9 mouse cellular contexts compared by ENCODE assay signal in the genomic region with DNA sequence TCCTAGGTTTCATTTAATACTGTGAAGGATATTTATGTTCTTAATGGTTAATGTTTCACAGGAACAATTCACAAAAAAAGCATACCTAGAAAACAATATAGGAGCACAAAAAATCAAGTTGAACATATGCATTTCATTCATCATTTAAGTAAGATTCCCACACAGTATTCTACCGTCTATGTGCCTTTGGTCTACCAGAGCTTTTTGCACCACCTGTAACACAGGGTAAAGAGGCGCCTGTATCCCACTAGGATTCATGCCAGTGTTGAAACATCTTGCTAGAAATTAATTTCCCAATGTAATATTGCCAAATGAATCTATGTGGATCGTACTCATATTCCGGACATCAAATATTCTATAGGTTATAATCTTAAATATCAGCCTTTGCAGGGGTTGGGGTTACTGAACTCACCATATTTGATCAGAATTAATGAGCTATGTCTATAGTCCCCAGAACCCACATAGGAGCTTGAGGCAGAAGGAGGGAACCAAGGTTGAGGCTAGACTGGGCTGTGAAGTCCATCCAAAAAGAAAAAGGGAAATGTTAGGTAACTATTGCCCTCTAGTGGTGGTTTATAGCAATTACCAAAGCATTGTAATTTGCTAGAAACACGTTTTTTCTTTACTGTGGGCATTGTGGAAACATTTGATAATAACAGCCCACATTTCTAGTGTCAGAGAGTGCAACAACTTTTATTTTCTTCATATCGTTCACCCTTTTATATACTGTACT.
DNase-seq lines count a peak whose midpoint lies in the region; ATAC-seq lines count a peak whose summit lies in the region.
"Had no signal": no experiment of that assay in that cellular context is flagged by ENCODE, and none has a peak within 500 bp of the region (broad histone marks: within the 10 kb centered on the region; RNA-seq: fewer than 3 reads in every experiment).

No protein-coding gene starts in this region.

- ATAC-seq in intestine, embryonic 14.5 days (replicated peaks; ENCODE audit: low FRiP score, low TSS enrichment, low read depth), result 0 out of 2 replicates have a peak, but pooled peaks have one; percentile 53
- no peak for ATAC-seq in intestine, embryonic 16.5 days
- peak; percentile 71; the same call in 1 of the 2 replicates for ATAC-seq in granulocyte monocyte progenitor cell, adult 5-6 weeks (replicated peaks; ENCODE audit: poor library complexity, severe bottlenecking)

- no peaks in the 10 kb centered on the region for H3K27me3 ChIP-seq in intestine, embryonic 14.5 days (replicated peaks; ENCODE audit: control insufficient read depth, insufficient read depth, low read length)
- H3K27me3 ChIP-seq in intestine, embryonic 16.5 days (replicated peaks; ENCODE audit: control insufficient read depth, insufficient read depth, low read length), result no peaks in the 10 kb centered on the region
- H3K27me3 ChIP-seq: liver, embryonic 13.5 days had no signal

- no peak overlapping the region for H3K4me3 ChIP-seq in intestine, embryonic 14.5 days (ENCODE audit: low read depth, low read length)
- H3K4me3 ChIP-seq in intestine, embryonic 16.5 days (ENCODE audit: low read length), result no peak overlapping the region
- H3K4me3 ChIP-seq: liver, embryonic 13.5 days had no signal

- H3K36me3 ChIP-seq in intestine, embryonic 14.5 days (ENCODE audit: control insufficient read depth, insufficient read depth, low read length), result no peaks in the 10 kb centered on the region
- no peaks in the 10 kb centered on the region for H3K36me3 ChIP-seq in intestine, embryonic 16.5 days (ENCODE audit: control insufficient read depth, insufficient read depth, low read length)
- H3K36me3 ChIP-seq: liver, embryonic 13.5 days had no signal

- no peak overlapping the region for H3K9ac ChIP-seq in intestine, embryonic 14.5 days (ENCODE audit: low read length)
- no peak overlapping the region for H3K9ac ChIP-seq in intestine, embryonic 16.5 days (ENCODE audit: low read depth, low read length)
- H3K9ac ChIP-seq: liver, embryonic 13.5 days had no signal

- H3K4me1 ChIP-seq in intestine, embryonic 14.5 days (replicated peaks; ENCODE audit: control insufficient read depth, insufficient read depth, low read length), result no peaks in the 10 kb centered on the region
- H3K4me1 ChIP-seq in intestine, embryonic 16.5 days (ENCODE audit: control insufficient read depth, insufficient read depth, low read length), result no peaks in the 10 kb centered on the region
- H3K4me1 ChIP-seq: liver, embryonic 13.5 days had no signal

- no peaks in the 10 kb centered on the region for H3K9me3 ChIP-seq in intestine, embryonic 14.5 days (ENCODE audit: control insufficient read depth, low read length)
- H3K9me3 ChIP-seq in intestine, embryonic 16.5 days (ENCODE audit: control insufficient read depth, low read length), result no peaks in the 10 kb centered on the region
- H3K9me3 ChIP-seq: liver, embryonic 13.5 days had no signal

- WGBS in intestine, embryonic 14.5 days, result 57% methylated on average over 6 of the region's 6 CpGs
- WGBS in intestine, embryonic 16.5 days, result 57% methylated on average over 6 of the region's 6 CpGs

- DNase-seq in intestine, embryonic 14.5 days (ENCODE audit: low spot score), result no peak
- DNase-seq in 416B (ENCODE audit: low read depth) (peak; percentile 43), ZHBTc4 (ENCODE audit: low read depth, low spot score) (peak; percentile 49)
- DNase-seq in retina, embryonic 14.5 days (ENCODE audit: low spot score), result peak; percentile 85
- DNase-seq in thymus, postnatal 14 days, result no peak
- no peak for DNase-seq in layer of hippocampus, adult 8-10 months (ENCODE audit: low spot score in 2 of 2)
- DNase-seq: liver, embryonic 13.5 days had no signal

- H3K27ac ChIP-seq in intestine, embryonic 14.5 days (ENCODE audit: low read depth), result no peak overlapping the region
- H3K27ac ChIP-seq in intestine, embryonic 16.5 days (ENCODE audit: low read length), result no peak overlapping the region
- H3K27ac ChIP-seq: liver, embryonic 13.5 days had no signal

- H3K4me2 ChIP-seq in intestine, embryonic 14.5 days (ENCODE audit: low read length), result no peak overlapping the region
- no peak overlapping the region for H3K4me2 ChIP-seq in intestine, embryonic 16.5 days (ENCODE audit: low read depth, low read length)
- H3K4me2 ChIP-seq: liver, embryonic 13.5 days had no signal

Comparison
In these comparisons a context has a peak if more than half of its experiments do, and no peak if none do; other contexts are left out.
1. DNase-seq: peak in 416B (single experiment), ZHBTc4 (single experiment) and retina, embryonic 14.5 days (single experiment); none in intestine, embryonic 14.5 days (single experiment), thymus, postnatal 14 days (single experiment) and layer of hippocampus, adult 8-10 months (0 of 2).